Comparison of ENCODE assay signal across 8 mouse cellular contexts in the genomic region with DNA sequence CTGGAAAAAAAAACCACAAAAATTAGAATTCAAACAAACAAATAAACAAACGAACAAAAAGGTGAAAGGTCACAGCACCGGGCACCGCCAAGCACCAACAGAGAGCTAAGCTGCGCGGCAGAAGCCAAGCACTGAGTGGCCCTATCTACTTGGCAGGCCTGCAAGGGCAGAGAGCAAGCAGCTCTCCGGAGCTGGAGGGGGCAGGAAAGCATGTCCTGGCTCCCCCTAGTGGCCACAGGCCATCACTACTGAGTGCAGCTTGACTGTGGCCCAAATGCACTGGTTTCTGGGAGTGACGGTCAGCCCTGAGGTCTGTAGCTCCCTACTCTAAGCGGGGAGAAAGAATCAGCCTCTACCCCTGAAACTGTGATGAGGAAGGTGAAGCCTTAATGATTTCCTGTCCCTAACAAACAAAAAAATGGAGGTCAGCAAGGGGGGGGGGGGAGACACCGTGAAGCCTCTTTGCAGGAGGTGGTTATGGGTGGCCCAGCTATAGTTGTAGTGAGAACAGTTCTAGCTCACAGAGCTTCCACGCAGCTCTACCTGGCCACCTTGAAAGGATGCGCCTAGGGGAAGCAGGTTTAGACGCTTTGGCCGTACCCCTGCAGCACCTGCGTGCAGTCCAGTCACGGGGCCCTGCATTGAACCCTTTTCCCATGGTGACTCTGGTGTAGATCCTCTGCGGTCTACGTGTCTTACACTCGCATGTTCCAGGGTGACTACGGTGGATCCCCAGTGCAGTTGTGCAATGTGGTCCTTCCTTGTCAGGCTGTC.
DNase-seq lines count a peak whose midpoint lies in the region; ATAC-seq lines count a peak whose summit lies in the region.

No protein-coding gene starts in this region.

- H3K36me3 ChIP-seq in intestine, embryonic 15.5 days, result no peaks in the 10 kb centered on the region
- no peaks in the 10 kb centered on the region for H3K36me3 ChIP-seq in midbrain, embryonic 10.5 days

- no peak overlapping the region for H3K4me2 ChIP-seq in intestine, embryonic 15.5 days (replicated peaks)

- peaks cover 10% of the 10 kb centered on the region for H3K4me1 ChIP-seq in intestine, embryonic 15.5 days (replicated peaks)
- H3K4me1 ChIP-seq in midbrain, embryonic 10.5 days, result no peaks in the 10 kb centered on the region

- peak; percentile 86 for ATAC-seq in intestine, embryonic 15.5 days

- H3K27me3 ChIP-seq in intestine, embryonic 15.5 days (replicated peaks), result no peaks in the 10 kb centered on the region
- H3K27me3 ChIP-seq in midbrain, embryonic 10.5 days (ENCODE audit: low read depth, poor library complexity, severe bottlenecking), result no peaks in the 10 kb centered on the region

- no peak overlapping the region for H3K27ac ChIP-seq in intestine, embryonic 15.5 days
- no peak overlapping the region for H3K27ac ChIP-seq in midbrain, embryonic 10.5 days (replicated peaks)

- 58% methylated on average over 19 of the region's 19 CpGs for WGBS in intestine, embryonic 15.5 days
- WGBS in midbrain, embryonic 10.5 days, result 57% methylated on average over 19 of the region's 19 CpGs

- H3K4me3 ChIP-seq in intestine, embryonic 15.5 days (replicated peaks), result no peak overlapping the region
- no peak overlapping the region for H3K4me3 ChIP-seq in midbrain, embryonic 10.5 days

- H3K9me3 ChIP-seq in intestine, embryonic 15.5 days, result no peaks in the 10 kb centered on the region
- H3K9me3 ChIP-seq in midbrain, embryonic 10.5 days (replicated peaks), result no peaks in the 10 kb centered on the region

- intact Hi-C loops in gastrocnemius, postnatal 36 days (cut with DNase I), result loop anchor here (1.0 kb wide), 1 partner anchor 106 kb away; no protein-coding TSS in a partner anchor
- intact Hi-C loops in left cerebral cortex, postnatal 25 days (cut with DNase I), result loop anchor here (2.0 to 10.0 kb wide), 2 partner anchors 106 to 424 kb away; no protein-coding TSS in a partner anchor

- H3K9ac ChIP-seq in intestine, embryonic 15.5 days, result no peak overlapping the region

- DNase-seq in adrenal gland, adult 2 months, result peak; percentile 92
- peak; percentile 77 for DNase-seq in embryo, embryonic 11.5 days (ENCODE audit: low read depth, low spot score)
- peak; percentile 85 to 87 for DNase-seq in gastrocnemius, postnatal 36 days
- DNase-seq in left cerebral cortex, postnatal 25 days (ENCODE audit: low spot score in 2 of 2), result peak; percentile 85 to 90
- DNase-seq in midbrain, embryonic 10.5 days (ENCODE audit: low spot score), result peak; percentile 87
- peak; percentile 81 for DNase-seq in right cerebral cortex, postnatal 36 days (ENCODE audit: low spot score in 2 of 2)
- DNase-seq in urinary bladder, postnatal 4 days (ENCODE audit: low spot score in 2 of 2), result peak; percentile 82 to 91
